Mouse (Mus musculus): ENCODE measurements at regions not wholly inside any gene's neighbourhood (a gene's known extent, or its start where the extent isn't known, plus 50 kb on each side); places are given as distances from the start of the nearest gene placed in this dataset.

DNA sequence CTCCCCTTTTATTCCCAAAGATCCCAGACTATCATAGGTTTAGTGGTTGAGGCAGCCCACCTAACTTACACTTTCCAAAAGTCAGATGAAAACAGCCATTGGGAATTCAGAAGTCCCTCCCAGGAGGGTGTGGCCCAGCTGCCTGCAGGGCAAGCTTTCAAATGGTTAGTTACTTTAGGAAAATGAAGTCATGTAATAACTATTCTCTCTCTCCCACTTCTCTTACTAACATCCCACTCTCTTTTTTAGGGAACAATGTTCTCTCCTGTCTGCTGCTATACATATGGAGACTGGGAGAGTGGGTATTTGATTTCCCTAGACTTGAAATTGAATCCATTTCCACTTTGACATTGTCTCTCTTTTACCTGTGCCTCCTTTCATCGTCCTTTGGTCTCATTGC lies 55.0 kb downstream of the Zfp648 start:
- no peak for TF ChIP-seq CTCF (IDR thresholded peaks at IDR 0.05)
- no peak for DNase-seq (ENCODE audit: extremely low spot score in 1 of 2, low spot score in 2 of 2)
- peak overlapping the region; percentile 84 for H3K27ac ChIP-seq
- intact Hi-C loops (cut with DNase I) = loop anchor here (2.0 to 5.0 kb wide), 2 partner anchors 65 to 109 kb away; no protein-coding TSS in a partner anchor
- no peak overlapping the region for H3K4me3 ChIP-seq

GRCm38 (mm10) chr1:154256811-154257210 lies 55.8 kb downstream of the Zfp648 start:
- Histone ChIP-seq H3K27ac (peak overlapping the region; percentile 84), H3K4me3 (no peak overlapping the region)
- TF ChIP-seq CTCF (IDR thresholded peaks at IDR 0.05) = no peak
- no peak for DNase-seq (ENCODE audit: extremely low spot score in 1 of 2, low spot score in 2 of 2)
- intact Hi-C loops (cut with DNase I) = loop anchor here (2.0 to 5.0 kb wide), 2 partner anchors 66 to 110 kb away; no protein-coding TSS in a partner anchor

- peak in 1 of 2 experiments; percentile 33 for DNase-seq (ENCODE audit: extremely low spot score in 1 of 2, low spot score in 2 of 2)
- Histone ChIP-seq H3K4me3 (no peak overlapping the region), H3K27ac (peak overlapping the region; percentile 84)
- TF ChIP-seq CTCF (IDR thresholded peaks at IDR 0.05) = no peak
- intact Hi-C loops (cut with DNase I) = loop anchor here (5.0 kb wide), 1 partner anchor 111 kb away; no protein-coding TSS in a partner anchor
Measured at GRCm38 (mm10) chr1:154258511-154258910, 57.5 kb downstream of the Zfp648 start.

DNA sequence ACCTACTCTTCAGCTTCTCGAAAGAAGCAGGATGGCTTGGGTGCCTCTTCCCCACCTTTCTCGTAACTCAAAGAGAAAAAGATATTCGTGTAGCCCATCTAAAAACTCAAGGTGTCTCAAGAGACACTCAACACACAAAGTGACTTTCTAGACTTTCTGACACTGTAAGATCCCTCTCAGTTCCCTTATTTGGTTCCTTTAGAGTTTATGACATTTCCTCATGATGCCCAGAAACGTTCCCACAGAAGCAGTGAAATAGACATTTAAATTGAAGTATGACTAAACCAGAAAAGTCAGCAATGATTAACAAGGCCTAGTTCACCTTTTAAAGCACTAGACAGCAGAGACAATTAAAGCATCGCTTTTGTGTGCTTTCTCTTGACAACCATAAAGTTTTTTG lies 59.4 kb downstream of the Zfp648 start:
- intact Hi-C loops (cut with DNase I) = no loop called here
- Histone ChIP-seq H3K27ac (no peak overlapping the region; the same call in 1 of the 2 replicates), H3K4me3 (no peak overlapping the region)
- no peak for TF ChIP-seq CTCF (IDR thresholded peaks at IDR 0.05)
- DNase-seq (ENCODE audit: extremely low spot score in 1 of 2, low spot score in 2 of 2) = no peak

DNA sequence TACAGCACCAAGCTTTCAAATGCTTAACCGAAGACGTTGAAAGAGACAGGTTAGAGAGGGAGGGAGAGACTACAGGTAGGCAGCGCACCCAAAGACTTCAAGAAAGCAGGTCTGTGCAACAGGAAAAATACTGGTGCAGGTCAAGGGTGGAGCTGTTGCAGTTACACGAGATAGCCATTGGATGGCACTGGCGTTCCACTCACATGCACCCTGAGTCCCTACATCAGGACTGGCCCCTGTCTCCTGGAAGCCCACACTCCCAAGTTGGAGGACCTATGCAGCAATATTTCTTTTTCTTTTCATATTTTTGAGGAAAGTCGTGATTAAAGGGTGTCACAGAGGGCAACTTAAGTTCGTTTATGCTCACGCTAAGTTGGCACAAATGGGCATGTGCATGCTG lies 80.5 kb downstream of the Zfp648 start:
- TF ChIP-seq CTCF (IDR thresholded peaks at IDR 0.05) = peak; percentile 98
- Histone ChIP-seq H3K27ac (no peak overlapping the region), H3K4me3 (no peak overlapping the region)
- intact Hi-C loops (cut with DNase I) = loop anchor here (1.0 to 10.0 kb wide), 5 partner anchors 146 to 726 kb away; no protein-coding TSS in a partner anchor
- peak; percentile 72 to 76 for DNase-seq (ENCODE audit: extremely low spot score in 1 of 2, low spot score in 2 of 2)

DNA sequence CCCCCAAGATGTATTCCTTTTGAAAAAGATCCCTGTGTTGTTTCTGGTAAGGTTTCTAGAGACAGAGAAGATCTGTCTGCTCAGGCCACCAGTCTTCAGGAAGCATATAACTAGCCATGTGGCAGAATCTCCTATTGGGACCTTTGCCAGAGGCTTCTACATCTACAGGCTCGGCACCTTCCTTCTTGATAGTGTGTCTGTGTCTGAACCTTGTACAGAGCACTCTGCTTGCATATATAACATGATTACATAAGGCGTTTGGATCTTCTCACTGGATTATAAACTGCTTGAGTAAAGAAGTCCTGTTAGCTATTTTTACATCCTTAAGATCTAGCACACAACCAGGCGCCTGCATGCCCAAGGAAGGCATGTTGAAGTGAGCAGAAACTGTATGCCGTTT lies 85.1 kb downstream of the Zfp648 start:
- TF ChIP-seq CTCF (IDR thresholded peaks at IDR 0.05) = no peak
- no peak overlapping the region for H3K4me3 ChIP-seq
- H3K27ac ChIP-seq = peak overlapping the region; percentile 81
- no peak for DNase-seq (ENCODE audit: extremely low spot score in 1 of 2, low spot score in 2 of 2)
- intact Hi-C loops (cut with DNase I) = loop anchor here (10.0 kb wide), 1 partner anchor 329 kb away; no protein-coding TSS in a partner anchor

- no peak overlapping the region for H3K4me3 ChIP-seq
- 0 out of 2 replicates have a peak overlapping the region, but pooled peaks have one; percentile 3 for H3K27ac ChIP-seq
- DNase-seq (ENCODE audit: extremely low spot score in 1 of 2, low spot score in 2 of 2) = peak; percentile 27 to 29
- TF ChIP-seq CTCF (IDR thresholded peaks at IDR 0.05) = no peak
- intact Hi-C loops (cut with DNase I) = no loop called here
Measured at GRCm38 (mm10) chr1:154292729-154293128, 91.7 kb downstream of the Zfp648 start.

DNA sequence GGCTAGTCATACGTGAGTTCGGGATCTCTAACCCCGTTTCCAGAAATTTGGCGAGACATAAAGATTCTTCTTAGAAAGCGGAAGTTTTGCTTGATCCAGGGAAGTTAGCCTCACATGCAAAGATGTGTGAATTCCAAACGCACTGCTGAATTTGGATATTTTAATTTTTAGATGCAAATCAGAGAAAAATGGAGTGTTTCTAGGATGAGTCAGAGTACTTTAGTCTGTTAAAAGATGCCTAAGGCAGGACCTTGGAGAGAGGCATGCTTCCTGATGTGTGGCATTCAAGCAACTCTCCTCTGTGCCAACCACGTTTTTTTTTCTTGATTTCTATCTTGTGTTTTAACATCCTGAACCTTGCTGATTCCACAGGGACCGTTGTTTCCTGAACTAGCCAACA lies 95.1 kb downstream of the Zfp648 start:
- intact Hi-C loops (cut with DNase I) = no loop called here
- Histone ChIP-seq H3K27ac (0 out of 2 replicates have a peak overlapping the region, but pooled peaks have one; percentile 24), H3K4me3 (no peak overlapping the region)
- TF ChIP-seq CTCF (IDR thresholded peaks at IDR 0.05) = no peak
- DNase-seq (ENCODE audit: extremely low spot score in 1 of 2, low spot score in 2 of 2) = no peak

GRCm38 (mm10) chr1:154299866-154300265 lies 98.9 kb downstream of the Zfp648 start:
- intact Hi-C loops (cut with DNase I) = loop anchor here (5.0 kb wide), 1 partner anchor 102 kb away; no protein-coding TSS in a partner anchor
- no peak for TF ChIP-seq CTCF (IDR thresholded peaks at IDR 0.05)
- DNase-seq (ENCODE audit: extremely low spot score in 1 of 2, low spot score in 2 of 2) = no peak
- Histone ChIP-seq H3K4me3 (no peak overlapping the region), H3K27ac (no peak overlapping the region)

DNA sequence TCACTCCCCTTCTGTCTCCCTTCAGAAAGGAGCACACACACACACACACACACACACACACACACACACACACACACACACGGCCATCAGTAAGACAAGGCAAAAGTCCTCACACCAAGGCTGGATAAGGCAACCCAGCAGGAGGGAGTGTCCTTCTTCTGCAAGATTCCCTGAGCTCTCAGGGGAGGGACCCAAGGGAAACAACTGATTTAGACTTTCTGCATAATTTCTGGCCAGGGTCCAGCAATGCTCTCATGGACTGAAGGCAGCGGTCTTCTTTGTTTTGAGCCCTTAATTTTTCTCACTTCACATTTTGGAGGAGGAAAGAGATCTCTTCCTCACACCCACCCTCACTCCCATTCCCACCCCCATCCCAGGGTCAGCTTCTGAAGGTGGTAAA lies 108.7 kb downstream of the Zfp648 start:
- intact Hi-C loops (cut with DNase I) = no loop called here
- no peak overlapping the region for H3K27ac ChIP-seq
- H3K4me3 ChIP-seq = no peak overlapping the region
- DNase-seq (ENCODE audit: extremely low spot score in 1 of 2, low spot score in 2 of 2) = no peak
- no peak for TF ChIP-seq CTCF (IDR thresholded peaks at IDR 0.05)
